Mouse (Mus musculus) heart, adult 8-10 months (tissue): ENCODE results near the gene Gm17018. TPM values are rescaled to one million over a fixed set of nuclear protein-coding genes. Genes with fewer than 3 reads are reported as not detected.

ENCODE experiments used
- DNase-seq: peaks from one replicate; pipeline ENCODE4 v3.0.0; 2022; ENCODE audit warnings: low spot score
- total RNA-seq, 4 experiments: library from RNA; stranded (reverse); gene quantifications; 2 replicates each; pipeline ENCODE4 v1.2.4; 2022

The Gm17018 gene
- total RNA-seq, 4 experiments from 2014 or later = 19.3 to 29.4 (median 22.0) TPM

DNA sequence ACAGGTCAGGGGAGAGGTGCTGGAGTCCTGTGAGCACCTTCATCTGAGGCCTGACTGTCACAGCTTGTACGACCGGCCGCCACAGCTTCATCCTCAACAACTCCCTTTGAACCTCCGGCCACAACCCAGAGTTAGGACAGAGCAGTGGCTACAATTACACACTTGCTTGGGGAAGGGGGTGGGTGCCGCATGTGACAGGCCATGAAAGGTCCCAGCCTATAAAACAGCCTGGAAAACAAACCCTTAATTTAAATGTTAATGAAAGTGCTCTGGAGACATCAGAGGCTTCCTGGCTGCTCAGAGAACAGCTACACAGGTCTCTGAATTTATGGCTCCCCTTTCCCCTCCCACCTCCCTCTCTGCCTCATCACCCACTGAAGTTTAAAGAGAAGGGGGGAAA, 61.7 kb downstream of the Gm17018 start:
- no peak for DNase-seq

GRCm38 (mm10) chr19:45623710-45624109, 63.3 kb downstream of the Gm17018 start:
- DNase-seq = no peak

- DNase-seq = no peak
These were observed 66.6 kb downstream of the Gm17018 start for GRCm38 (mm10) chr19:45627036-45627435.

- DNase-seq = no peak
These were observed 68.2 kb downstream of the Gm17018 start for GRCm38 (mm10) chr19:45628649-45629048.

GRCm38 (mm10) chr19:45629219-45629618, 68.8 kb downstream of the Gm17018 start:
- no peak for DNase-seq

Other genes with a start within 250 kb of the Gm17018 start
- gene Btrc, start 196.9 kb upstream of the Gm17018 start, total RNA-seq = 10 to 100 TPM; 21.8 to 23.3 (median 22.2) TPM
- gene Poll, start 84 bp upstream of the Gm17018 start, total RNA-seq = 10 to 100 TPM; 10.8 to 12.1 (median 11.6) TPM
- gene Fbxw4, start 99.7 kb downstream of the Gm17018 start, total RNA-seq = 10 to 100 TPM; 27.2 to 32.6 (median 31.2) TPM
- gene Fgf8, start 182.3 kb downstream of the Gm17018 start, total RNA-seq = not detected
- gene Npm3, start 189.0 kb downstream of the Gm17018 start, total RNA-seq = 10 to 100 TPM; 11.5 to 16.0 (median 13.9) TPM
- 10 to 100 TPM; 70.7 to 85.5 (median 82.4) TPM for gene Mgea5, start 223.2 kb downstream of the Gm17018 start, total RNA-seq